Mouse (Mus musculus): ENCODE measurements around the gene Usp44.
A peak's percentile ranks its signal among the peaks of the same experiment; 100 is the strongest.
"Not testable (repeated sequence)": the region's sequence is repeated elsewhere in the genome, so short reads cannot be mapped to it uniquely, and the experiment has no call there.

Usp44 gene

DNA sequence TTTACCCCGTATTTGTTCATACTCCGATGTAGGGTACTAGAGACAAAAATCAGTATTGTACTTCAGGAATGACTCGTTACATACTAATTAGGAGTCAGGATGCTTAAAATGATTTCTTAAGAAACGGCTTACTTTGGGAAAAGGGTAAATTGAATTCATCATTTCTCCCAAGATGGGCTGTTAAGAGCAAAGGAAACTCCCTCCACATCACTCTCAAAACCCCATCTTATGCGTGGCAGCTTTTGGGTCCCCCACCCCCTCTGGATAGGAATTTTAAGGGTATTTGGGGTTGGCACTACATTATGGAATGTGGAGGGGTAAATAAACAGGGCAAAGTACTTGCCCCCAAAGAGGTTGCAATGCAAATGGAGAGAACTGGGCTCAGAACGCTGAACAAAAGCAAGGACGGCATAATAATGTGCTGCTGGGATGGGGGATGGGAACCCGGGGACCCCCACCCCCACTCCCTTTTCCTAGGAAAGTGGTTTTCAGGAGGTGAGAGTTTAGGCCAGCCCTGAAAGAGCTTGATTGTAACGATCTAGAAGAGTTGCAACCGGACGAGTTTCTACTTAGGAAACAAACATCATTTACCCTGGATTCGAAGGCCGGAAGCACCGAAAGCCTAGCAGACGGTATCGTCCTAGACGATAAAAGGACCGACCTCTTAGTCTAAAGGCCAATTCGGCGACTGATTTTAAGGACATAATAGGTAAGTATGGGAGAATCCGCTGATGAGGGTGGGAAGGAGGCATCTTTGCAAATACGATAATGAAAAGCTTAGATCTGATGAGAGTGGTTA, at the start of gene Usp44:
TSS of gene Usp44 (plus strand) at position 625 of the 799 bp plus-strand sequence.
- DNase-seq (ENCODE audit: low spot score in 2 of 2) = no peak

- no peak for DNase-seq (ENCODE audit: low spot score in 2 of 2)
Measured at GRCm38 (mm10) chr10:93783216-93784013, 47.9 kb upstream of the Usp44 start.

DNA sequence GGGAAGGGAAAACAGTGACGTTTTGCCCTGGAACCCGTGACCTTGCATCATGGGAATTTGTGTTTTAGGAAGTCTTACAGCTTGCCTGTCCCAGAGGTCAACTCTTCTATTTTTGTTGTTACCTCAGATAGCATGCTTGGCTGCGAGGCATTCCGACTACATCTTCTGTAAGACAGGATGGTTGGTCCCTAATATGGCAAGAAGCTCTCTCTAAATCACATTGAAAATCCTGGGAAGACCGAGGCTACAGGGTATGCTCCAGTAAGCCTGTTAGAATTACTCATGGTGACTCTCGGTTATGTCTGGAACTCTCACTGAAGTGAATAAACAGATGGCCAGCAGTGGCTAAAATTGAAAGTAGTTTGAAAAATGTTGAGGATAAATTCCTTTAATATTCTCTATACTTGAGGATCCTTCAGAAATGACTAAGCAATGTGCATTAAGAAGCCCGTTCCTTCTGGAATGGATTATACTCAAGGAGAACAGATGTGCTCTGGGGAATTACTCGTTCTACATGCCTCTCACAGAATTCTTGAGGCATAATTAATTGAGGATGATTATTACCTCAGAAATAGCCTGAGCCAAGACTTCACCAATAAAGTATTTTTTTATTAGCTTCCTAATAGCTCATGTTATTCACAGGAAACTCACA, 31.5 kb upstream of the Usp44 start:
- DNase-seq (ENCODE audit: low spot score in 2 of 2) = no peak

DNA sequence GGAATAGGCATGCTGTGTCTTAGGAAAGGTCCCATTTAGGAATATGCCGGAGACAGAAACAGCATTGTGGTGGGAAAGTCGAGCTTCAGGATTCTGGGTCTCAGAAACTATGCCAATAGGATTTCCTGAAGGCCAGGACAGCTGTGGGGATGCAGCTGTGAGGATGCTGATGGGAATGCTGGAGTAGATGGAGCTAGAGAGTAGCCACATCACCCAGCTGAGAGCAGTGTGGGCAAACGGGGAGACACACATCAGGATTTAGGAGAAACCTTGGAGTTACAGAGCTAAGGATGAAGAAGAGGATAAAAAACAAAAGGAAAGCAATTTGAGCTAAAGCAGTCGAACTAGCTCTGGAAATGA, 31.0 kb upstream of the Usp44 start:
- DNase-seq (ENCODE audit: low spot score in 2 of 2) = no peak

GRCm38 (mm10) chr10:93800895-93801294, 30.5 kb upstream of the Usp44 start:
- no peak for DNase-seq (ENCODE audit: low spot score in 2 of 2)

GRCm38 (mm10) chr10:93803199-93803598, 28.2 kb upstream of the Usp44 start:
- DNase-seq (ENCODE audit: low spot score in 2 of 2) = no peak

- not testable (repeated sequence) for DNase-seq (ENCODE audit: low spot score in 2 of 2)
Measured at GRCm38 (mm10) chr10:93809438-93809837, 21.9 kb upstream of the Usp44 start.

DNA sequence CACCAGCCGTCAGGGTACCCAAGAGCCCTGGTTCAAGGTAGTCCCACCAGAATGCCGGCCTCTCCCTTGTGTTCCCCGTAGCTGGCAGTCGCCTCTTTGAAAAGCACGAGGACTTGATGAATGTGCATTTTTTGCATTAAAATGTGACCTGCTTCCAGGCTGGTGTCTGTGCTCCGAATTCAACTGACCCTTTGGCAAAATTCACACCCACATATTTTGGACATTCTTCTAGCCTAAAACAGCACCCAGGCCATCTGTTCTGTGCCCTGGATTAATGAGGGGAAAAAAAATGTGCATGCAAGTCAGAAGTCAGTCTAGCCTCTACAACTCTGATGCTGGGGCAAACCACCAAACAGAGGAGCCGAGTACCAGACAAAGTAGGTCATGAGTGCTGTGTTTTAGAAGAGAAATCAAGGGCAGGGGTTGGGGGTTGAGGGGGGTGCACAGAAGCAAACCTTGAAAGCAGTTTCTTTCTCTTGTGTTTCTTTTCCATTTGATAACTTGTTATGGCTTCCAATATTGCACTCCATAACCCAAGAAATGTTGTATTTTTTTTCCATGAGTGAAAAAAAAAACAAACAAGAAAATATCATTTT, 20.7 kb upstream of the Usp44 start:
- DNase-seq (ENCODE audit: low spot score in 2 of 2) = no peak

DNA sequence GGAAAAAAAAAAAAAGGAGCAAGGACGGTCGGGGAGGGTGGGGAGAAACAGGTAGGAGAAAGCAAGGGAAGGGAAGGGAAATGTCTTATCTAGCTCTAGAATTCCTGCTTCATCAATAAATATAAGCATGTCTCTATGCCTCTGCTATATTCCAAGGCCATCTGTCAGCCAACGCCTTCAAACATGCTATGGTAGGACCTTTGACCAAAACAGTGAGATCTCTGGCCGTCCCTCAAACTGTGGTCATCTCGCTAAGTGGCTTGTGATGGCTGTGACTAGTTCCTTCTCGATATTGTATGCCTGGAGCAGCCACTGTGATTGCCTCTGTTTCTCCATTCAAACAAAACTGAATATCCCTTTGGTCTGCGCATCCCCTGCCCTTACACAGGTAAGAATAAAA, 19.3 kb upstream of the Usp44 start:
- no peak for DNase-seq (ENCODE audit: low spot score in 2 of 2)

DNA sequence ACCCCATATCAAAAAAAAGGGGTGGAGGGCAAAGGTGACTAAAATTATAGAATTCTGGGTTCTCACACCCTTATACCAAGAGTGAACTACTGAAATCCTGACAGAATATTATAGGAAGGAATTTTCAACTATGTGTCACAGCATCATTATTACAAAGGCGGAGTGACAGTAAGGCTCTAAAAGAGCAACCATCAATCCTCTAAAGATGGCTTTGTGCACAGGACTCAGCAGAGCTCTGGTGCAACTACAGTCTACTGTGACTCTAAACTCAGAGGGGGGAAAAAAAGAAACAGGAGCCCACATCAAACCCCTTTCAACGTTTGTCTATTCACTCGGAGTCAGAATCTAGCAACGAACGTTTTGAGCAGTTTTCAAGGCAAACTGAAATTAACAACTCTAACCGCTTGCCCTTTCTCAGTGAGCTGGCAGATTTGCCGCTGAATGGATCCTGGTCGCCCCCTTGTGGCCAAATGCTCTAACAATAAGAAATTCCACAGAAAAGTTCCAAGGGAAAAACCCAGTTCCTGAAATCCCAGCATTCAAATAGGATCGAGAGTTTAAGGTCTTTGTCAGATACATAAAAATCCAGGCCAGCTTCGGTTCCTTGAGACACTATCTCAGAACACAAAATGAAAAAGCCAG, 18.5 kb upstream of the Usp44 start:
- peak; percentile 41 to 83 for DNase-seq (ENCODE audit: low spot score in 2 of 2)

GRCm38 (mm10) chr10:93813755-93814154, 17.6 kb upstream of the Usp44 start:
- DNase-seq (ENCODE audit: low spot score in 2 of 2) = no peak

- DNase-seq (ENCODE audit: low spot score in 2 of 2) = peak in 1 of 2 experiments; percentile 58
Measured at GRCm38 (mm10) chr10:93818661-93819060, 12.7 kb upstream of the Usp44 start.

DNA sequence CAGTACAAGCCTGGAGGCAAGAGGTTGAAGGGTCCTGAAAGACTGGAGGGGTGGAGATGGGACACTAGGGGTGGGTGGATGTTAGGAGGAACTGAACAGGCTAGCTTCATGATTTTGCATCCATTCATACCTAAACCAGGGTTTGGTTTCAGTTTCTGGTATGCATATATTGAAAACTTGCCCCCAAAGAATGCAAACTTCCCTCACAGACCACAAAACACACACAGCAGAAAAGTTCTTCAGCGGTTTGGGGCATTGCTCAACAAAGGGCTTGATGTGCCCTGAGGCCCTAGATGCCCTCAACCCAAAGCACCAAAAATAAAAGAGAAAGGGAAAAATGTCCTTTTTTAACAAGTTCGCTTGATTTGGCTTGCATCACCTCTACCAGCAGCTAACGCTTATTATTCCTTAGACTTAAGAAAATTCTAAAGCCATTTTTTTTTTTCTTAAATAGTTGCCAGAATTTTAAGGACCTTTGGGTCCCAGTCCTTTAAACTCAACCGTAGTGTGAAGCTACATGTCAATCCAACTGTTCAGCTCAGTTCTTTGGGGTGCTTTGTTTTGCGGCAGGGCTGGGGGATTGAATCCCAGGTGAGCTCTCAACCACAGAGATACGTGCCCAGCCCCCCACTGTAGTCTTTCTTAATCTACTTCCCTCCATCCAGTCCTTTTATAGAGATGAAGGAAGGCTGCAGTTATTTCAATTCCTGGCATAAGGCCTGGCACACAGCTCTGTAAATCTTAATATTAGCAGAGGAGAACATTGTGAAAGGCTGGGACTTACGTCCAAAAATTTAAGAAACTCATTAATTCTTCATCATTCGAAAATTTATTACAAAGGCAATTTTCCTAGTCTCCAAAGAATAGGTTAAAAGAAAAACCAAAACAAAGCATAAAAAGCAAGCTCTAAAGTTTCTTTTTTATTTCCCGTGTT, 1.2 kb upstream of the Usp44 start:
- DNase-seq (ENCODE audit: low spot score in 2 of 2) = no peak

GRCm38 (mm10) chr10:93831730-93832574, 597 bp downstream of the Usp44 start:
- DNase-seq (ENCODE audit: low spot score in 2 of 2) = no peak

- no peak for DNase-seq (ENCODE audit: low spot score in 2 of 2)
Measured at GRCm38 (mm10) chr10:93832811-93833210, 1.5 kb downstream of the Usp44 start.

- no peak for DNase-seq (ENCODE audit: low spot score in 2 of 2)
Measured at GRCm38 (mm10) chr10:93833370-93833698, 2.0 kb downstream of the Usp44 start.

- DNase-seq (ENCODE audit: low spot score in 2 of 2) = no peak
Measured at GRCm38 (mm10) chr10:93833699-93834393, 2.5 kb downstream of the Usp44 start.

GRCm38 (mm10) chr10:93834394-93834745, 3.0 kb downstream of the Usp44 start:
- no peak for DNase-seq (ENCODE audit: low spot score in 2 of 2)

GRCm38 (mm10) chr10:93835115-93835514, 3.8 kb downstream of the Usp44 start:
- not testable (repeated sequence) for DNase-seq (ENCODE audit: low spot score in 2 of 2)

Data from frontal cortex, postnatal 14 days (tissue).